Mouse (Mus musculus) intestine, embryonic 14.5 days (tissue): ENCODE results near the gene Smbd1. TPM values are rescaled to one million over a fixed set of nuclear protein-coding genes. Genes with fewer than 3 reads are reported as not detected.

ENCODE experiments used
- ATAC-seq: fragments of 200-750 bp; cut with Nextera tagmentation; replicated peaks from 2 replicates; pipeline ENCODE4 v1.8.0; 2017; ENCODE audit warnings: low read depth, moderate number of reproducible peaks, moderate TSS enrichment, moderate library complexity; ENCODE audit not compliant: low FRiP score, low TSS enrichment
- DNase-seq: peaks from one replicate; pipeline ENCODE4 v3.0.0-alpha.2; 2018; ENCODE audit warnings: low spot score
- H3K27ac ChIP-seq: fragments of 300-500 bp; sonication (generic); 2 replicates; pipeline ENCODE4 v1.5.1; 2014; ENCODE audit warnings: low read depth, mild to moderate bottlenecking, control low read depth
- H3K27me3 ChIP-seq: fragments of 300-500 bp; sonication (generic); replicated peaks from 2 replicates; pipeline ENCODE4 v1.6.1; 2014; ENCODE audit warnings: low read length, control low read depth; ENCODE audit not compliant: control insufficient read depth, insufficient read depth
- H3K36me3 ChIP-seq: fragments of 300-500 bp; sonication (generic); 2 replicates; pipeline ENCODE4 v1.6.1; 2014; ENCODE audit warnings: low read length, control low read depth; ENCODE audit not compliant: control insufficient read depth, insufficient read depth
- H3K4me1 ChIP-seq: fragments of 300-500 bp; sonication (generic); replicated peaks from 2 replicates; pipeline ENCODE4 v1.6.1; 2014; ENCODE audit warnings: low read length, control low read depth, mixed read lengths; ENCODE audit not compliant: control insufficient read depth, insufficient read depth
- H3K4me2 ChIP-seq: fragments of 300-500 bp; sonication (generic); 2 replicates; pipeline ENCODE4 v1.6.1; 2014; ENCODE audit warnings: low read length
- H3K4me3 ChIP-seq: fragments of 300-500 bp; sonication (generic); 2 replicates; pipeline ENCODE4 v1.5.1; 2014; ENCODE audit warnings: low read depth, low read length, control low read depth, mixed read lengths
- H3K9ac ChIP-seq: fragments of 300-500 bp; sonication (generic); 2 replicates; pipeline ENCODE4 v1.6.1; 2014; ENCODE audit warnings: mild to moderate bottlenecking, low read length
- H3K9me3 ChIP-seq: fragments of 300-500 bp; sonication (generic); 2 replicates; pipeline ENCODE4 v1.6.1; 2016; ENCODE audit warnings: low read length, control low read depth; ENCODE audit not compliant: control insufficient read depth
- WGBS: fragments of 180-500 bp; shearing (Covaris S2); extraction: QIAGEN DNeasy Blood & Tissue Kit; methylation state at CpG from one replicate; pipeline ENCODE4 v1.1.7; 2014; 5-methylcytosine and 5-hydroxymethylcytosine counted together
- polyA plus RNA-seq: library from polyadenylated mRNA; unstranded; fragments of >200 nt; fragmentation: Nextera tagmentation; extraction: Ambion mirVana; gene quantifications from 2 replicates; pipeline ENCODE4 v1.2.1, GENCODE M21; 2014

Smbd1 gene
- polyA plus RNA-seq: not detected in 2 replicates

DNA sequence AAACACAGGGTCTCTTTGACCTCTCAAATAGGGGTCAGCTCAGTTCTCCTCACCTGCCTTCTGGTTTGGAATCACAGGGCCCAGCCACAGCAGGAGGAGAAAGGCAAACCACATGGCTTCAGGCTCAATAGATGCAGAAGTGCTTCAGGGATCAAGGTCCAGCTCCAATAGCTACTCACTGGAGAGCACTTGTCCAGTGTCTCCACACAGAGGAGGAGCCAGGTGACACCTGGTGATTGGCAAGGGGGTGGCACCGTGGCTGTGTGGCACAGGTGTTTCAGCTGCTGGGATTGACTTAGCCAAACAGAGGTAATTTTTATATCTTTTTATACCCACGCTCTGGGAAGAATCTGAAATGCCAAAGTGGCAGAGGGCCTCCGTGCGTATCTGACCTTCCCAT, at the start of gene Smbd1:
Gene Smbd1 (minus strand): TSS at position 157 of the 400 bp plus-strand sequence.
- H3K27ac ChIP-seq: no peak within 1 kb of the TSS
- ATAC-seq (no peak), DNase-seq (no peak)
- no peak within 1 kb of the TSS for H3K4me2 ChIP-seq
- H3K27me3 ChIP-seq: no peaks in the 10 kb centered on the region
- 88% methylated on average over 4 of the region's 4 CpGs for WGBS
- no peaks in the 10 kb centered on the region for H3K9me3 ChIP-seq
- peaks cover 6% of the 10 kb centered on the region for H3K4me1 ChIP-seq
- H3K36me3 ChIP-seq: no peaks in the 10 kb centered on the region
- H3K4me3 ChIP-seq: no peak within 1 kb of the TSS
- no peak within 1 kb of the TSS for H3K9ac ChIP-seq

DNA sequence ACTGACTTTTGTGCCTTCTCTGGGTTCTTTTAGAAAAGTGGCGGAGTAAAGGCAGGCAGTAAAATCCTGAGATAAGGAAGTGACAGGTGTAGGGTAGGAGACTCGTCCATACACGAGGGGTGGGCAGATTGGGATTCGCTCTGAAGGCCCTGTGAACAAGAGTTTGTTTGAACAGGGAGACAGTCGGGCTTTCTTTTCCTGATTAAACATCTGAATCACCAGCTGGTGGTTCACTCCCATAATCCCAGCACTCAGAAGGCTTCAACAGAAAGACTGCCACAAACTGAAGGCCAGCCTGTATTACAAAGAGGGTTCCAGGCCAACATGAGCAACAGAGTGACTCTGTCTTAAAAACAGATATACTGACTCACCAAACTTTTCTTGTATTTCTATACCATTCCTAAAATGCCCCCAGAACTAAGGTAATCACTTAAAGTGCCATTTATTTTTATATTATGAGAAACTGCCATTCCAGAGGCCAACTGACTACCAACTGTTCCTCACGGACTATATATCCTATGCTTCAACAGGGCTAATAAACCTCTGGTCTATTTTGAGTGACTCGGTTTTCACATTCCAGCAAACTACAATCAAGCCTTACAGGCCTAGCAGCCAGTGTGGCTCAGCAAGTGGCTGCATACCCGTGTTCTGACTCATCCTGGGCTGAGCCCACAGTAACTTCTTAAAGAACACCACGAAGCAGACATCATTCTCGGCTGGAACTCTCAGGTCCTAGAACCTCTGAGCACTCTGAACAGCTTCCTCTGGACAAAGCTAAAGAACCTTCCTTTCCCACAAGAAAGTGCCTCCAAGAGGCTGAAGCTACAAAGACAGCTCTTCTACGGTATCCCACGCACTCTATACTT, 48.7 kb upstream of the Smbd1 start:
- WGBS: 47% methylated on average over 12 of the region's 12 CpGs
- no peaks in the 10 kb centered on the region for H3K27me3 ChIP-seq
- ATAC-seq: peak; percentile 40; the same call in 1 of the 2 replicates
- DNase-seq: no peak
- H3K4me3 ChIP-seq: no peak overlapping the region
- no peak overlapping the region for H3K4me2 ChIP-seq
- H3K27ac ChIP-seq: peak overlapping the region; percentile 58; the same call in 1 of the 2 replicates
- H3K9me3 ChIP-seq: no peaks in the 10 kb centered on the region
- 0 out of 2 replicates have a peak, but pooled peaks cover 7% of the 10 kb centered on the region for H3K36me3 ChIP-seq
- no peak overlapping the region for H3K9ac ChIP-seq
- H3K4me1 ChIP-seq: peaks cover 6% of the 10 kb centered on the region; the same call in 1 of the 2 replicates

DNA sequence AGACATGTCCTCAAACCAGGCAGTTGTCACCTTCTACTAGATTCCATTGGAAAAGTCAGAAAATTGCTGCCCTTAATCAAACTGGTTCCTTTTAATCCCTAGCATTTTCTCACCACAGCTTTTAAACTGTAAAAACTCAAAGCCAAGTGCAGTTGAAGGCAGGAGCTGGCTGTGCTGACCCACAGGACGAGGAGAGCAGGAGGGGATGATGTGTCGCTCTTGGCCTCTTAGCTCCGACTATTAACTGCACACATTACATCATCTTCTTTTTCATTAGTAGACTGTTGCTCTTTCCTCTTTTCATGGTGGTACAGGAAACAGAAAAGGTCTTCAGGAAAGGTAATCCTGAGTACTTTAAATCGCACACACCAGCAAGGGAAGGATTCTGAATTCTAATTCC, 48.1 kb upstream of the Smbd1 start:
- Histone ChIP-seq H3K9me3 (no peaks in the 10 kb centered on the region), H3K36me3 (peaks cover 9% of the 10 kb centered on the region; the same call in 1 of the 2 replicates), H3K4me2 (no peak overlapping the region), H3K4me1 (peaks cover 6% of the 10 kb centered on the region; the same call in 1 of the 2 replicates), H3K27me3 (no peaks in the 10 kb centered on the region), H3K9ac (no peak overlapping the region), H3K4me3 (no peak overlapping the region), H3K27ac (no peak overlapping the region; the same call in 1 of the 2 replicates)
- DNase-seq (no peak), ATAC-seq (no peak)
- 65% methylated on average over 4 of the region's 4 CpGs for WGBS

DNA sequence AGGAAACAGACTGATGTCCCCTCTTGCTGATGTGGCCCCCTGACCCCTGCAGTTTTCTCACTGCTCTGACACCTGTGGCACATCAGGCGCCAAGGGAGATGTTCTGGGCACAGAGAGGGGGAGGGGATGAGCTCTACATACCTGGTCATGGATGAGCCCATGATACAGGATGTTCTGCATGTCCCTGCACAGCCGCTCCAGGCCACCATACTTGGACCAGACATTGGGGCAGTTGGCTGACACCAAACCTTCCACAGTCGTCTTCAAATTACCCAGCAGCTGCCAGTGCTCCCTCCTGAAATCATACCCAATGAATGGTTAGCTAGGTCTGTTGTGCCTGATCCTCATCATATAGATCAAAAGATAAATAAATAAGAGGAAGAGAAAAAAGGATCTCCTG, 46.5 kb upstream of the Smbd1 start:
- DNase-seq (no peak), ATAC-seq (no peak)
- no peaks in the 10 kb centered on the region for H3K9me3 ChIP-seq
- peaks cover 14% of the 10 kb centered on the region; the same call in 1 of the 2 replicates for H3K36me3 ChIP-seq
- H3K9ac ChIP-seq: no peak overlapping the region
- no peak overlapping the region for H3K4me3 ChIP-seq
- WGBS: 91% methylated on average over 3 of the region's 3 CpGs
- H3K4me2 ChIP-seq: no peak overlapping the region
- H3K27ac ChIP-seq: no peak overlapping the region
- peaks cover 6% of the 10 kb centered on the region; the same call in 1 of the 2 replicates for H3K4me1 ChIP-seq
- no peaks in the 10 kb centered on the region for H3K27me3 ChIP-seq

DNA sequence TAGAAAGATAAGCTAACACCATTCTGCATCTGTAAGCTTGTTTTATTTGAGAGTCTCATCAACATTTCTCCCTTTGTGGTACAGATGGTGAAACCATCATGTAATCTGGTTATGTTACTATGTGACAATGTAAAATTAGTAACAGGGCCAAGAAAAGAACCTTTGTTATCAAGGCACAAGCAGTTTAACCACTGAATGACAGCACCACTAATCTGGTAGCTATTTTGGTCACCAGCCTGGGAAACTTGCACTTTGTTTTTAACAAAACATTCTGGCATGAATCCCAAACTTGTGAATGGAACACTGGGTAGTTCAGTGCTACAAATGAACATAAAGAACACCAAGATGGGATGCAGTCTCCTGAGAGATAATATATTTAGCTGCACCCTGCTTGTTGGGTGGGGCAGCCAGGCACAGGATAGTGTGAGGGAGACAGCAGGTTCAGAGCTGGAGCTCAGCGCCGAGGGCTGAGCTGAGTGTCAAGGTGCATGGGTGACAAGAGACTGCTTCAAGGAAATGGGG, 43.8 kb upstream of the Smbd1 start:
- 75% methylated on average over 2 of the region's 2 CpGs for WGBS
- DNase-seq (no peak), ATAC-seq (no peak)
- Histone ChIP-seq H3K27me3 (no peaks in the 10 kb centered on the region), H3K9me3 (no peaks in the 10 kb centered on the region), H3K4me3 (no peak overlapping the region), H3K4me1 (0 out of 2 replicates have a peak, but pooled peaks cover 3% of the 10 kb centered on the region), H3K36me3 (peaks cover 16% of the 10 kb centered on the region; the same call in 1 of the 2 replicates), H3K27ac (peak overlapping the region; percentile 38; the same call in 1 of the 2 replicates), H3K9ac (no peak overlapping the region), H3K4me2 (no peak overlapping the region)

DNA sequence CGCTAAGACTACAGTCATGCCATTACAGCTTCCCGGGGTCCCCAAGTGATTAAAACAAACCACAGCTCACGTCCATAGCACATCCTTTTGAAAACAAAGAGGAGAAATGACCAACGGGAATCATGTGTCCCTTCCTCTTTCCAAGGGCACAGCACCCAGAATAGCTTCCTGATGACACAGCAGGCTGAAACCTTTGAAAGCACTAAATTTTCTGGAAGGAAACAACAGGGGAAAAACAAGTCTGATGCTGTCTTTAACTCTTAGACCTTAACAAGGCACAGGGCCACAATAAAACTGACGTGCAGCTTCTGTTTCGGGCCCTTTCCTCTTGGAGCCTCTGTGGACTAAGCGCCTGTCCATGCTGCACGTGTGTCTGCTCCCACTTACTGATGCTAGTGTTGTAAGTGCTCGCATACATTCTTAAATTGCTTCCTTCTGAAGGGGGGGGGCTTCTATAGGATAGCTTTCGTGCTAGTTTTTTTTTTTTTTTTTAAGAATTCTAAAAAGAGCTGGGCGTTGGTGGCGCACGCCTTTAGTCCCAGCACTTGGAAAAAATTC, 43.3 kb upstream of the Smbd1 start:
- no peak overlapping the region for H3K4me3 ChIP-seq
- H3K9me3 ChIP-seq: no peaks in the 10 kb centered on the region
- WGBS: 75% methylated on average over 13 of the region's 13 CpGs
- peak overlapping the region; percentile 38; the same call in 1 of the 2 replicates for H3K27ac ChIP-seq
- ATAC-seq: no peak
- no peaks in the 10 kb centered on the region for H3K27me3 ChIP-seq
- H3K36me3 ChIP-seq: peaks cover 22% of the 10 kb centered on the region; the same call in 1 of the 2 replicates
- DNase-seq: no peak
- H3K4me2 ChIP-seq: no peak overlapping the region
- H3K9ac ChIP-seq: no peak overlapping the region
- H3K4me1 ChIP-seq: 0 out of 2 replicates have a peak, but pooled peaks cover 3% of the 10 kb centered on the region

DNA sequence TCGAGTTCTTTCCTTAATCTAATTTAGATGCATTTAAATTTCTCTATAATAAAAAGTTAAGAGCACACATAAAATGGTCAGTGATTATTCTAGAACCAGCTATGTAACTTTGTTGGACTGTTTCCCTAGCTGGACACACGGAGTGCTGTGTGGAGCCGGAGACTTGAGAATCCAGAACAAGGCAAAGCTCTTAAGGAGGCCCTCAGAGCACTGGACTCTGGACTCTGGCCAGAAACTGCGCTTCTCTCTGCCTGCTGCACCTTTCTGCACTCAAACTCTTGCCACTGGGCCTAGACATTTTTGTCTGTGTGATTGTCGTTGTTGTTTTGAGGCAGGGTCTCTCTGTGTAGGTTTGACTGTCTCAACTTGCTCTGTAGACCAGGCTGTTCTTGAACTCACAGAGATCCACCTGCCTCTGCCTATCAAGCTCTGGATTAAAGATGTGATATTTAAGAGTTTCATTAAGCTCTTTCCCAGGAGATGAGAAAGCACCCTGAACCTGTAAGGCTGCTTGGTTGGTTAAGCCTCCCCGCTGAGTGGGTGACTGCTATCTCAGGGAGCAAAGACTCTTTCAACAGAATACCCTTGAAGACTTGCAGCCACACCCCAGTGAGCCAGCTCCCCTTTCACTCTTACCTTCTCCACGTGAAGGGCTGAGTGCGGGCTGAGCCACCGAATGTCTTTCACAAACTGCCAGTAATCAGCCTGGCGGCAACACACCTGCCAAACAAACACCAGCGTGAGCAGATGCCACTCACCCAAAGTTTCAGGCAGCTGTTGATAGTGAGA, 39.0 kb upstream of the Smbd1 start:
- no peak for DNase-seq
- Histone ChIP-seq H3K9me3 (no peaks in the 10 kb centered on the region), H3K36me3 (peaks cover 54% of the 10 kb centered on the region), H3K27me3 (no peaks in the 10 kb centered on the region), H3K27ac (no peak overlapping the region), H3K4me3 (no peak overlapping the region), H3K9ac (no peak overlapping the region), H3K4me1 (no peaks in the 10 kb centered on the region), H3K4me2 (no peak overlapping the region)
- 91% methylated on average over 11 of the region's 11 CpGs for WGBS
- ATAC-seq: no peak

DNA sequence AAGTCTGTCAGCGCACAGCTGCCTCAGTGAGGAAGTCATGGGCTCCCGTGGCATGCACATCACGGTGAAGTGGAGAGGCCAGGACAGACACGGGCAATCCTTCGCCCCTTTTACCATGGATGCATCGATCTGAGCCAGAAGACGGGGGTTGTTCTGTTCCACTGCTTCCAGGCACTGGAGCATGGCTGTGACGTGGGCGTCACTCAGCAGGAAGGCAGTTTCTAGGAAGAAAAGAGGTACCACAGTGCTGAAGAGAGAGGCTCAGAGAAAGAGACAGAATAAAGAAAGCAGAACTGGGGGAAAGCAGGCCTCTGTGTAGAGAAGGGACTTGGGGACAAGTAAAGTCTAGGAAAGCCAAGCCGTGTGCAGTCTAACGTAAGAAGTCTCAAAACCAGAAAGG, 36.8 kb upstream of the Smbd1 start:
- no peaks in the 10 kb centered on the region for H3K9me3 ChIP-seq
- 96% methylated on average over 11 of the region's 11 CpGs for WGBS
- peaks cover 63% of the 10 kb centered on the region for H3K36me3 ChIP-seq
- no peak overlapping the region for H3K9ac ChIP-seq
- no peaks in the 10 kb centered on the region for H3K27me3 ChIP-seq
- no peak overlapping the region for H3K4me2 ChIP-seq
- ATAC-seq: no peak
- DNase-seq: no peak
- H3K4me3 ChIP-seq: no peak overlapping the region
- H3K27ac ChIP-seq: no peak overlapping the region
- no peaks in the 10 kb centered on the region for H3K4me1 ChIP-seq
